Mouse (Mus musculus) T-helper 17 cell (primary cell): ENCODE measurements around the gene Igfbp5.

ENCODE experiments used
- in situ Hi-C, 2 experiments: fragments of 300-600 bp; cut with MboI, MseI; formaldehyde crosslinking; loops; 1 replicate in 1 of 2; 2 replicates in 1 of 2; pipeline ENCODE4 v1.15.1; 2025; ENCODE audit warnings: high pct_unique_total_duplicates in 2 of 2

Gene Igfbp5

DNA sequence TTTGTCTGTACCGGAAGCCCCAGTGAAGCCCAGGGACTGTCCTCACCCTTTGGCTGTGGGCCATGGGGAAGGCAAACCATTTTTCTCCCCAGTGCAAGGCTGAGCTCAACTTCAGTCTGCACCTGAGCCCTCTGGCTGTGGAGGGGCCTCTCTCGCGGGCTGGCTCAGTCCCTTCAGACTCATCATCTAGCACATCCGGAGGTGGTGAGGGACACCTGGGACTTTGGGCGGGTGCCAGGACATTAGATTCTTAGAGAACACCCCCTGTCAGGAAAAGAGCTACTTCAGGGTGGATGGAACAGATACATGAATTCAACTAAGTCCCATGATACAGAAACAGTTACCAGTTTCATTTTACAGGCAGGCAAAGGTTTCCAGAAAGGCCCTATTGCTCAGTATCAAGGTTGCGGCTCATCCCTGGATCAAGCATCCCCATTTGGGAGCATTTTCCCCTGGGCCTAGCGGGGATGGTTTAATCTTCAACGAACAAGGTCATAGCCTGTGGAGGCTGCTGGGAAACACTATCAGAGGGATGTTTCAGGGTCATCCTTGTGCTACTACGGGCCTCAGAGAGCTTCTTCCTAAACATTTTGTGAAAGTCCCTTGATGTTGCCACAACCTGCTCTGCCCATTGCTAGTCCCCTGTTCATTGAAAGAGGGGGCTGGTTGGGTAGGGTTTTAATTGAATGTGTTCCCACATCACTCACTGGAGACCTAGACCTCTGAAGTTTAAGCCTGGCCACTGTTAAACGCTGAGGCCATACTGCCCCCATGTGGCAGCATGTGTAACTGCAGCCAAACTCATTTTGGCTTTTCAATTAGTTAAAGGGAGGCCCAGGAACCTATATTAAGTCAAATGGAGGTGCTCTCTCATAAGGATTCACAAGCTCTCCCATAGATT lies 20.1 kb downstream of the Igfbp5 start:
- in situ Hi-C loops, result loop anchor here in 1 of 2 experiments (5.0 to 25.0 kb wide), 5 partner anchors 137 to 1458 kb away; partner anchors contain the start of genes Tmbim1 and Xrcc5

DNA sequence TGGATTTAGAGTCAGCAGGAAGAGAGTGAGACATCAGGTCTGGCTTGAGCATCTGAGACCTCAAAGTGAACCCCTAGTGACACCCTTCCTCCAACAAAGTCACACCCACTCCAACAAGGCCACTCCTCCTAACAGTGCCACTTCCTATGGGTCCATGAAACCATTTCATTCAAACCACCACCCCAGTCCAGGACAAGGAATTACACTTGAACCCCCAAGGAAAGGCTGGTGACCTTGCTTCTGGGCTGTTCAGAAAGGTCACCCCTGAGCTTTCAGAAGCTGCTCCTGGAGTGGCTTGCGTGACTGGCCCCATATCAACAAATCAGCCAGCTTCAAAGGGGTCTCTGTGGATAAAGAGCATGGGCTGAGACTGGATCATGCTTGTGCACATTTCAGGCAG lies 20.9 kb downstream of the Igfbp5 start:
- in situ Hi-C loops, result loop anchor here in 1 of 2 experiments (5.0 to 25.0 kb wide), 5 partner anchors 136 to 1459 kb away; partner anchors contain the start of genes Tmbim1 and Xrcc5

DNA sequence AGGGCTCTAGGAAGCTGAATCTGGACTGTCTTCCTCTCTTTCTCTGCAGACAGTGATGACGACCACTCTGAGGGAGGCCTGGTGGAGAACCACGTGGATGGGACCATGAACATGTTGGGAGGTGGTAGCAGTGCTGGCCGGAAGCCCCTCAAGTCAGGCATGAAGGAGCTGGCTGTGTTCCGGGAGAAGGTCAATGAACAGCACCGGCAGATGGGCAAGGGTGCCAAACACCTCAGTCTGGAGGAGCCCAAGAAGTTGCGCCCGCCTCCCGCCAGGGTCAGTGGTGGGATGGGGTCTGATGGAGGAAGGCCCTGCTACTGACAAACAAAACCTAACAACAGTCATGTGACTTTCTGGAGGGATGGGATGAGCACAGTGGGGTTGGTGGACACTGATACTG lies 25.6 kb downstream of the Igfbp5 start:
- in situ Hi-C loops, result loop anchor here in 1 of 2 experiments (10.0 kb wide), 1 partner anchor 114 kb away; no protein-coding TSS in a partner anchor

DNA sequence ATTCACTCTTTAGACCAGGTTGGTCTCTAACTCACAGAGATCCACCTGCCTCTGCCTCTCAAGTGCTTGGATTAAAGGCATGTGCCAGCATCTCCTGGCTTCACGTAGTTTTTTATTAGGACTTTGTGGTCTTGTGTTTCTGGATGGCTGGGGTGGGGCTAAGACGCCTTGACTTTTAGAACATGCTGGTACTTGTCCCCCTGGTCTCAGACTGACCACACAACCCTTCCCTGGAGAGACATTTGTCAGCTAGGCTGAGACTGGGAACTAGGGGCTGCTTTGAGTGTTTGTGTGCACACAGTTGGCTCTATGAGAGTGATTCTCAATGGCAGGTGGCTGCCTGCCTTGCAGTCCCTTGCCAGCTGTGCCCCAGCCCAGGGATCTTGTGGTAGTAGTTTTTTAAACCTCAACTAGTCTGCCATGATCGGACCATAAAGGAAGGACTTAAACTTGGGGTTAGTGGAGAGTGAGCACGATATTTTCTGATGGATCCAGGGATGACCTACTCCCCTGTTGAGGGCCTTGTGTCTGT lies 26.8 kb downstream of the Igfbp5 start:
- in situ Hi-C loops, result loop anchor here in 1 of 2 experiments (10.0 kb wide), 1 partner anchor 113 kb away; no protein-coding TSS in a partner anchor

DNA sequence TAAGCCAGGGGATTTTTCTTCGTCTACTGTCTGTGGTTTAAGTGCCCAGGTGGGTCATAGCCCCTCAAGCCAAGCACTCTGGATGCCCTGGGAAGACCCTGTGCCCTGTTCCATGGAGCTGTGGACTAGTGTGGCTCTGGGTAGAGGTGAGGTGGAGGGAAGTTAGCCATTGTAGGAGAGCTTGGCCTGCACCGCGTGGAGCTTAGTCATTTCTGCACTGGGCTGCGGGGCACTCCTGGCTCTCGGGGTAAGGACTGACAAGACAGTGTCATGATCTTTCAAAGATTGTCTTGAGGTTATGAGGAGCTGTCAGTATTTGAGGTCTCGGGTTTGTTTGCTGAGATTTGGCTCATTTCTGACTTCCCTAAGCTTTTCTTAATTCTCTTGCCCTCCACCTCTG lies 30.0 kb downstream of the Igfbp5 start:
- in situ Hi-C loops, result loop anchor here in 1 of 2 experiments (10.0 kb wide), 1 partner anchor 110 kb away; no protein-coding TSS in a partner anchor

DNA sequence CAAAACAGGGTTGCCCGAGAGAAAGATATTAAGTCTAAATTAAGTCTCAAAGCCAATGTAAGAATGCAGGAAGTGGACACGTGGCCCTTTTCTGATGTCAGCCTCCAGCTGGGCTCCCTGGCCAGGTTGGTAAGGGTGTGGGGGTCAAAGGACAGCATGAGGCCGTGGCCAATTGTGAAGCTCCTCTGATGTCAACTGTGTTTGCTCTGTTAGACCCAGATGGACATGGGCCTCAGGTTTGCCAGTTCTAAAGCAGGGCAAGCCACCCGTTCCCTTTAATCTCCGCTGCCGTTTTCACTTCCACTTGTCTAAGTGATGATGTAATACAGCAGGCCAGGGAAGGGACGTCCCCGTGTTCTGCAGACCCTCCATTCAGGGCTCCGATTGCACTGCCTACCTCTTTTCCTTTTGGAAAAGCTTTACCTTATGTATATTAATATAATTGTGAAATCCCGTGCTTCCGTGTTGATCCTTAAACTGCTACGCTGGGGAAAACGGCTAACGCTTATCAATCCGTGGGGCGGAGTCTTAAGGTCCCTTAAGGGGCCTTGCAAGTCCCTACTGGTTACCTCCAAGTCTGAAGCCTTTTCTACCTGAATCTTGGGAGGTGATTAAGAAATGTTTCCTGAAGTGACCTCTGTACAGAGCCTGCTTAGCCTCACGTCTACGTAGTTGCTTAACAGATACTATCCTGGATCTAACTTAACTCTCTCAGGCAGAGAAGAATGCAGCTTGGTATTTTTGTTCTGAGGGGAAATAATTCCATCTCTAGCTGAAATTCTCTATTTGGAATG lies 31.8 kb downstream of the Igfbp5 start:
- in situ Hi-C loops, result loop anchor here in 1 of 2 experiments (10.0 kb wide), 1 partner anchor 108 kb away; no protein-coding TSS in a partner anchor

DNA sequence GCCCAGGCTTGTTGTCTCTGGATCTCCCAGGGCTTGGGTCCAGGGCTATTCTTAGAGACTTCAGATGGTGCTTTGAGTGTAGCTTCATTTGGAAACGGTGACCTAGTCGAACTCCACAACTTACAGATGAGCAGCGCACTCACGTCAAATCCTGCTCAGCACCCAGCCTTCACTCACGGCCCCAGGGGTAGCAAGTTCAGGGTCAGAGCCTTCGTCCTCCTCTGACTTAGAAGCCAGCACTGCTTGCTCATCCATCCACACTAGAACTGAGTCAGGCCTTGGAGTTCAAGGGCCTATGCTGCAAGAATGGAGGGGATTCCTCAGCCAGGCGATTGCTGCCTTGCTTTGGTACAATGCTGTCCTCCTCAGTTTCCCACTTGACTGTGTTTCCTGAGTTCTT lies 34.9 kb downstream of the Igfbp5 start:
- in situ Hi-C loops, result loop anchor here (5.0 to 10.0 kb wide), 2 partner anchors 102 to 105 kb away; no protein-coding TSS in a partner anchor

DNA sequence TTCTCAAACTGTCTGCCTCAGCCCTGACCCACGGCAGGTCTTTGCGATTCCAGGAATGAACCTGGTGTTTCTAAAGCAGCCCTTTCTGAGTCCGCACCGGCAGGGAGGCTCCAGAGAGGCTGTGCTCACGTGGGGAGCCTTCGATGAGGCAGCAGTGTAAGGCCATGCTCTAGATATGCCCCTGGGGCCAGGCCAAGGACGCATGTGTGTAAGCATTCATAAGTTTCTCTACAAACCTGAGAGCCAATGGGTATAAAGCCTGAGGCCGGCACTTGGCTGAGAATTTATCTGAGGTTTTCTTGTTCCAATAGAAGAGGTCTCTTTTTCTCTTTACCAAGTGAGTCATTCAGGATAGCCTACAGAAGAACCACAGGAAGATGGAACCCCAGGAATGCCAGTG lies 35.3 kb downstream of the Igfbp5 start:
- in situ Hi-C loops, result loop anchor here in 1 of 2 experiments (5.0 kb wide), 1 partner anchor 102 kb away; no protein-coding TSS in a partner anchor

DNA sequence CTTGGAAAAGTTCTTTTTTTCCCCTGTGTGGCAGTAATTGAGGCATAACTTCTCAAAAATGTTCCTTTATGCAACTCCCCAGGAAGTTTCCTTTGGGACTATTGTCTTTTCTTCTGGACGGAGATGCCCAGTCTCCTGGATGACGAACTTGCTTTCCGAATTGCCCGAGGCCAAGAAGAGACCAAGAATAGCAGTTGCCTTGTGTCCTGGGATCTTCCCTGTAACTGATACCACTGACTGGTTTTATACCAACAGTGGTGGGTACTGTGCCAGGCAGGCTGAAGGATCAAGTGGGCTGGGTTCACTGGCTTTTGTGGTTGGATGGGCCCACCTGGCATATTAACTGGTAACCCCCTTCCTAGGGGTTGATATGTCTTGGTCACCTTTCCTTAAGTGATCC lies 41.1 kb downstream of the Igfbp5 start:
- in situ Hi-C loops, result no loop called here

DNA sequence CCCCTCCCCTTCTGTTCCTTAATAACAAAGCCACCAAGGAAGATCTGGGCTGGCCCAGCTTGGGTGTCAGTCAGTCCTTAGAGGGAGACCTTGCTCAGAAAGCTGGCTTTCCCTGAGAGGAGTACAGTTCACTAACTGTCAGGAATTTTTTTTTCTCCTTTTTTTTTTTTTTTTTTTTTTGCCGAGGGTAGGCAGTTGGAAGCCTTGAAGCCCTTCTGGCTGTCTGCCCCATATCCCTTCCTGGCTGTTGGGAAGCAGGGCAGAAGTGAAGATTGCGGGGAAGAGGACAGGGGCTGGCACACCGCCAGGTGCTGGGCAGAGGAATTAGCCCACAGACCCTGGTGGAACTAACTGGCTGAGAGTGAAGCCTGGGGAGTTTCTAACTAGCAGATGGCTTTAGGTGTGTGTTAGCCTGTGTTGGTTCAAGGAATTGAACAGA lies 42.0 kb downstream of the Igfbp5 start:
- in situ Hi-C loops, result no loop called here

DNA sequence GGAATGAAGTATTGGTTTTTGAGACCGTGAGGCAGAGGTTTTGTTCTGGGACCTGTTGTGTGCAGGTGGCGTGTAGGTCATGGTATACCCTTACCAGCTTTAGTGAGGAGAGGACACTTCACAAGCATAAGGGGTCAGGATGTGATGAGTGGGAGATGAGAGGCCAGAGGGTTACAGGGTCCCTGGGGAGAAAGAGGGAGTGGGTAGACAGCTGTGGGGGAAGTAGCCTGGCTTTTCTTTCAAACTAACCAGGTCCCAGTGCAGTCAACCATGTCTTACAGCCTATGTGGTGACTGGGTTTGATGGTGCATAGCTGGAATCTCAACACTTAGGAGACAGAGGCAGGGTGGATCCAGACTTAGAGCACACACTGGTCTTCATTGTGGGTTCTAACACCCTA lies 44.2 kb downstream of the Igfbp5 start:
- in situ Hi-C loops, result no loop called here

DNA sequence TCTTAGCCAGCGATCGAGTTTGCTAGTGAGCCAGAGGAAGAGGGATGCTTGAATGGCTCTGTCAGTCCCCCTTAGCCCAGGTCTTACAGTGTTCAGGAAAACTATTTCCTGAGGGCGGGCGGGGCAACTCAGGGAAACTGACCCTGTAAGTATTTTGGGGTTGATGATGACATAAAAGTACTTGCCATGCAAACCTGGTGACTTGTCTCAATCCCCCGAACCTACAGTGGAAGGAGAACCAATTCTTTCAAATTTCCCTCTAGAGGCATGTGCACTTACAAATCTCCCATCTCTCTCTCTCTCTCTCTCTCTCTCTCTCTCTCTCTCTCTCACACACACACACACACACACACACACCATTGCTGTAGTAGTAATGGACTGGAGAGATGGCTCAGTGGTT lies 45.8 kb downstream of the Igfbp5 start:
- in situ Hi-C loops, result no loop called here

DNA sequence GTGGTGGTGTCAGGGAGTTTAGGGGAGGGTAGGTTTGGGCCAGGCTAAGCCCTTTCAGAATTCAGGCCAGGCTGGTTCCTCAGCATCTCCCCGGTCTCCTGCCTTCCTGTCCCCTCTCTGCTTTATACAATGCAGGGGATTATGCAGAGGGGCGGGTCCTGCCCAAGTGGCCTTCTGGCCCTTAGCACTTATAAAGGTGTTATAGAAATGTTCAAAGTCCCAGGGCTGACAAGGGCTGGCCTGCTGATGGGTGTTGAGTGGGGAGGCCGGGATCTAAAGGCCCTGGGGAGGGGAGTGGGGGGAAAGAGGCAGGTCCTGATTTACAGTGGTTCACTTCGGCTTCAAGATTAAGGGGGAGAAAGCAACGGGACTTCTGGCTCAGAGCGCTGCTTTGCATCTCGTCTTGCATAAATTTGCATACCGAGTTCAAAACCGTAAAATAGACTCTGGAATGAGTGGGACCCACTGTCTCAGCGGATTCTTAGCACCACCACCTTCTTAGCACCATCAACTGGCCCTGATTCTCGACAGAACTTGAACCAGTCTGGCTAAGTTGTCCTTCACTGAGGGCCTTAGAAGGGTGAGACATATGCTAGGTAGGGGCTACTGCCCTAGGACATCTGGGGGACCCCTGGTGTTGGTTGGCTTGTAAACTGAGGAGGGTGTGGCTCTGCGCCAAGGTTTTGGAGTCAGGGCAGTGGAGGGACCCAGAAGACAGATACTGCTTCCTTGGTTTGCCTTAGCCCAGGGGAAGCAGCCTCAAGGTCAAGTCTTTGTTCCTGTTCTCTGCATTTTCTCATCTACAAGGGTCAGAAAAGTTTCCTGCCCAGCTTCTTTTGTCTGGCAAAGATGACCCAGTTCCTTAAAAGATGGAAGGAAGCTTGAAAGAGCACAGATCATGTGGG lies 47.0 kb downstream of the Igfbp5 start:
- in situ Hi-C loops, result no loop called here

DNA sequence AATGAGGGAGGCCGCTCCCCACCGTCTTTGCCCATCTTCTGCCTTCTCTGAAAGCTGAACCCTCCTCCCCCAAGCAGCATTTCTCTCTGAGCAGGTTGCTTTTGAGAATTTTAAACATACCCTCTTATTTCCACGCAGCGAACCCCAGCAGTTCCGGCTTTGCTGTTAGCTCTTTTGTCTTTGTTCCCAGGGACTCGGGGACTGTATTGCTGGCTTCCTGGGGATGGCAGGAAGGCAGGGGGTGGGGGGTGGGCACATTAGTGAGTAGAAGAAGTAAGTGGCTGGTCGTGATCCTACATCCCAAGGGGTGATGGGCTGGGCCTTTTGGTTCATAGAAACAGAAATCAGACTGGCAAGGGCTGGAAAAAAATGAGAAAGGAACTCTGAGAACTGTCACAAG lies 47.8 kb downstream of the Igfbp5 start:
- in situ Hi-C loops, result no loop called here

DNA sequence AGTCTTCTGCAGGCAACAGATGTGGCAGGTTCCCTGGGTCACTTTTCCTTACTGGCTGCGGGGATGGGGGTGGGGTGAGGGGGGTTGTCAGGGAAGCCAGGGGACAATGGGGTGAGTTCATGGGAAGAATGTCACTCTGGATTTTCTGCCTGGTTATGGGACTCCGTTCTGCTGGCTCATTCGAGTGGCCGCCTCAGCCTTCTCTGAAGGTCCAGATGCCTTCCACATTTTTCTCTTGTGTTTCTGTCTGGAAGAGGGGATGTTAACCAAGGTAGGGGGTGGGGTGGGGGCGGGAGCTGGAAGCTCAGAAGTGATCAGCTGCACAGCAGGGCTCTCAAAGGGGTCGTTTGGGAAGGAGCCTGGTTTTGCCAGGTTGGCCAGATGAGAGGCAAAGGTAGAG lies 48.2 kb downstream of the Igfbp5 start:
- in situ Hi-C loops, result no loop called here

DNA sequence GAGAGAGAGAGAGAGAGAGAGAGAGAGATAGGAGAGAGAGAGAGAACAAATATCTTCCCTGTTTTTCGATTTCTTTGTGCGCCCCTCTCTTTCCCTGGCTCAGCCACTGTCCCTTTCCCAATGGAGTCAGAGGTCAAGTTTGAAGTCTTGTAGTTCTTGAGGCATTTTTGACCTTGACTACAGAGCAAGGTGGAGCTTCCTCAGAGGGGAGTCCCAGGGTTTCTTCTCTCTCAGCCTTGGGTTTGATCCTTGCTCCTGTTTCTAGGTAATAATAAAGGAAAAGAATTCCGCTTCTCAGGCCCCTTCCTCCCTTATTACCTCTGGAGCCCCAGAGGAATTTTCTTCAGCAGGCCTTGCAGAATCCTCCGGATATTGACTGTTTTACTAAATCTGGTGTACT lies 48.8 kb downstream of the Igfbp5 start:
- in situ Hi-C loops, result no loop called here

DNA sequence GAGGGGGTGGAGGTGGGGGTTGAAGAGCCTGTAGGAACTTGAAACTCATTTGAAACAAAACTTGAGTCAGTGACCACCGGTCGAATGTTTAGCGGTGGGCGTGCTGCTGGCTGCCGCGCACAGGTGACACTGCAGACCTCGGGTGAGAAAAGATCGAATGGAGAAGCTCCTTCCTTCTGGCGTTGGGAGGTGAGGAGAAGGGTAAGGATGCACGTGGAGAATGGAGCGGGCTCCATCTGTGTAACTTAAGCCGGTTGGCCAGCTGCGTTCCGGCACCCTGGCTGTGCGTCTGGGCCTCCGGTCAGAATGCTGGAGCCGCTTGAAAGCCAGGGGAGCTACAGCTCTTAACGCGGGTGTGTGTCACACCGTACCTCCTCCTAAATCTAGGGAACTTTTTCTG lies 49.4 kb downstream of the Igfbp5 start:
- in situ Hi-C loops, result no loop called here

DNA sequence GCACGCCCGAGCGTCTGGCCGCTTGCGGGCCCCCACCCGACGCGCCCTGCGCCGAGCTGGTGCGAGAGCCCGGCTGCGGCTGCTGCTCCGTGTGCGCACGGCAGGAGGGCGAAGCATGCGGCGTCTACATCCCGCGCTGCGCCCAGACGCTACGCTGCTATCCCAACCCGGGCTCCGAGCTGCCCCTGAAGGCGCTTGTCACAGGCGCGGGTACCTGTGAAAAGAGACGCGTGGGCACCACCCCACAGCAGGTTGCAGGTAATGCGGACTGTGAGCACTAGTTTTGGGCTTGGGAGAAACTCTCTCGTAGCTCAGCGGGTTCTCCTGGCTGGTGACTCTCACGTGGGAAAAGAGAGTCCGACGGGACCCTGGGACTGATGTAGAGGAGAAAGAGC lies 50.0 kb downstream of the Igfbp5 start:
- in situ Hi-C loops, result no loop called here

DNA sequence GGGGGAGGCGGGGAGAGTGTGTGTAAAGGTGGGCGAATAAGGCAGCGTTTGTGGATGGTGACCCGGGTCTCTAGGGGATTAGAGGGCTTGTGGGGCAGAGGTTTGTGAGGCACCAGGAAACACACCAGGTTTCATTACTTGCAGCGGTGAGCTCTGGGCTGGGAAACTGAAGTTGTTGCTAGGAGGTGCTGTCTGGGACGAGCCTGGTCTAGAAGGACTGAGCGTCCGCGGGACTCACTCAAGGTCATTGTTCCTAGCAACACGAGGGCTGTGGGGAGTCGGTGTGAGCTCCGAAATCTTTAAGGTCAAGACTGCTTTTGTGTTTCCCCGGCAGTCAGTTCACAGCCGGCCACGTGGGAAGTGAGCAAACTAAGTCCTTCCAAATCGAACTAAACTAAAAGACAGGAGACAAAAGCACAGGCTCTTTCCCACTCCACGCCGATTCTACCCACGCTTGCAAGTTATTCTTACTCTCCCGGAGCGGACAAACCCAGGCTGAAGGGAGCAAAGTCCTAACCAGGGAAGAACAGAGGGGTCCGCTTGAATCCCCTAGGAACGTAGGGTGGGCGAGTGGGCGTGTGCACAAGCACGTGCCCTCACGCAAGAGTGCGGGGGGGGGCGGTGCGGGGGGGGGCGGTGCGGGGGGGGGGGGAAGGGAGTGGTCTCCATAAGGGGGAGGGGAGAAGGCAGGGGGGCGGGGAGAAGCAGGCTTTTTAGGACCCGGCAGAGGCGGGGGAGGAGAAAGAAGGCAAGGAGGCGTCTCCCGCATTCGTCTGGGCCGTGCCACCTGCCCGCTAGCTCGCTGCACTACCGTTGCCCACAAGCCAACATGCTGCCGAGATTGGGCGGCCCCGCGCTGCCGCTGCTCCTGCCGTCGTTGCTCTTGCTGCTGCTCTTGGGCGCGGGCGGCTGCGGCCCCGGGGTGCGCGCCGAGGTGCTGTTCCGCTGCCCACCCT lies 50.7 kb downstream of the Igfbp5 start, which contains the start of gene Igfbp2:
Gene Igfbp2 (plus strand): TSS at position 753 of the 956 bp plus-strand sequence.
- in situ Hi-C loops, result no loop called here
